Mouse (Mus musculus): ENCODE results near the gene Ampd1. TPM values are rescaled to one million over a fixed set of nuclear protein-coding genes. Genes with fewer than 3 reads are reported as not detected.
"Not testable (repeated sequence)": the region's sequence is repeated elsewhere in the genome, so short reads cannot be mapped to it uniquely, and the experiment has no call there.

The Ampd1 gene
- polyA plus RNA-seq, 1 experiment from 2014 or later = not detected

DNA sequence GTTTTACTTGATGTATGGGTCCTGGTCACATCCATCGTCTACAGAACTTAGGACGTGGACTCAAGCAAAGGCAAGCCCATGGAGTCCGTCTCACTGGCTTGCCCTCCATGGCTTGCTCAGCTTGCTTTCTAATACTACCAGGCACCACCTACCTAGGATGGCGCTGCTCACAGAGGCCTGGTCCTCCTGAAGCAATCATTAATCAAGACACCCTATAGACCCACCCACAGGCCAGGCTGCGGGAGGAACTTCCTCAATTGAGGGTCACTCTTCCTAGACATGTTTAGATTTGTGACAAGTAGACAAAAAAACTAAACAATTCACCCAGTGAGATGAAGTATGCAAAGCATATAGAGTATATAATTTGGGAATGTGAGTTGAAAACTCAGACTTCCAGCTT is 38.4 kb downstream of the Ampd1 start:
- Histone ChIP-seq H3K4me1 (no peaks in the 10 kb centered on the region), H3K27ac (no peak overlapping the region), H3K36me3 (replicated peaks) (no peaks in the 10 kb centered on the region), H3K4me3 (no peak overlapping the region), H3K27me3 (replicated peaks) (no peaks in the 10 kb centered on the region), H3K9ac (no peak overlapping the region), H3K4me2 (no peak overlapping the region), H3K9me3 (no peaks in the 10 kb centered on the region)
- ATAC-seq (replicated peaks) = no peak
- 84% methylated on average over 5 of the region's 5 CpGs for WGBS

DNA sequence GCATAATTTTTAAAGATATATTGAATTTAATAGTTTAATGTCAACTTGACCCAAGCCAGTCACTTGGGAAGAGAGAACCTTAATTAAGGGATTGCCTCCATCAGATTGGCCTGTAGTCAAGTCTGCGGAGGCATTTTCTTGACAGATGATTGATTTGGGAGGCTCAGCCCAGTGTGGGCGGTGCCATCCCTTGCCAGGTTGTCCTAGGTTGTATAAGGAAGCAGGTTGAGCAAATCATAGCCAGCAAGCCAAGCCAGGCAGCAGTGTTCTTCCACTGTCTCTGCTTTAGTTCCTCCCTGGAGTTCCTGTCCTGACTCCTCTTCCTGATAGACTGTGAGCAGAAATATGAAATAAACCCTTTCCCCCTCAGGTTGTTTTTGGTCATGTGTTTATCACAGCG is 49.8 kb downstream of the Ampd1 start:
- no peak overlapping the region for H3K27ac ChIP-seq
- H3K9ac ChIP-seq = no peak overlapping the region
- no peaks in the 10 kb centered on the region for H3K36me3 ChIP-seq (replicated peaks)
- WGBS = 93% methylated on average over 3 of the region's 3 CpGs
- no peak overlapping the region for H3K4me2 ChIP-seq
- no peaks in the 10 kb centered on the region for H3K9me3 ChIP-seq
- no peaks in the 10 kb centered on the region for H3K27me3 ChIP-seq (replicated peaks)
- ATAC-seq (replicated peaks) = no peak
- H3K4me3 ChIP-seq = no peak overlapping the region
- H3K4me1 ChIP-seq = no peaks in the 10 kb centered on the region

DNA sequence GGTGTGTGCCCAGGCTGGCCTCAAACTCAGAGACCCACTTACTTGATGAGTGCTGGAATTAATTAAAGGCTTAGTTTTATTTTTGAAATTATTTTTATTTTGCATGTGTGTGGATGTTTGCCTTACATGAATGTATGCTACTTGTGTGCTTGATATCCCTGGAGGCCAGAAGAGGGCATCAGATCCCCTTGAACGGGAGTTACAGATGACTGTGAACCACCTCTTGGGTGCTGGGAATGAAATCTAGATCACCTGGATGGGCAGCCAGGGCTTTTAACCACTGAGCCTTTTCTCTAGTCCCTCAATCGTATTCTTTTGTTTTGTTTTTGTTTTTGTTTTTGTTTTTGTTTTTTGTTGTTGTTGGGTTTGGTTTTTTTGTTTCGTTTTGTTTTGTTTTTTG is 52.3 kb downstream of the Ampd1 start:
- 89% methylated on average over 3 of the region's 3 CpGs for WGBS
- H3K4me3 ChIP-seq = no peak overlapping the region
- peaks cover 7% of the 10 kb centered on the region for H3K4me1 ChIP-seq
- H3K9ac ChIP-seq = no peak overlapping the region
- ATAC-seq (replicated peaks) = no peak
- H3K9me3 ChIP-seq = no peaks in the 10 kb centered on the region
- no peak overlapping the region for H3K4me2 ChIP-seq
- H3K36me3 ChIP-seq (replicated peaks) = no peaks in the 10 kb centered on the region
- H3K27ac ChIP-seq = no peak overlapping the region
- H3K27me3 ChIP-seq (replicated peaks) = no peaks in the 10 kb centered on the region

DNA sequence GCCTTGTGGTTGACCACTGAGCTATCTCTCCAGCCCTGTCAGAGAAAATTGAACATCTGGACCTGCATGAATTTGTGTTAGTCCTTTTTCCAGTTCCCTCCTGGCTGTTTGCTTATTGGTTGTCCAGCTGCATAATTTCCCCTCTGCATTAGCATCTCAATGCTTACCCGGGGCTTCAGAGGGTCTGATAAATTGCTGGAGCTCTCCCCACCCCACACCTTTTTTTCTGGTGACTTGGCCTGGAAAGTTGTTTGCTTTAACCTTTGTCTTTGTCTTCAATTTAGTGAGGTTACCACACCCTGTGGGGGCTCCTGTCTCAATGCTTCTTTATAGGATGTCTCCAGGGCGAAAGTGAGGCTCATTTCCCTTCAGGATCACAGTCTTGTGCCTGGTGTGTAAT is 53.4 kb downstream of the Ampd1 start:
- H3K4me3 ChIP-seq = no peak overlapping the region
- ATAC-seq (replicated peaks) = no peak
- H3K4me2 ChIP-seq = no peak overlapping the region
- WGBS = 10% methylated on average over 2 of the region's 2 CpGs
- H3K36me3 ChIP-seq (replicated peaks) = no peaks in the 10 kb centered on the region
- H3K9me3 ChIP-seq = no peaks in the 10 kb centered on the region
- no peak overlapping the region for H3K27ac ChIP-seq
- no peak overlapping the region for H3K9ac ChIP-seq
- H3K4me1 ChIP-seq = peaks cover 7% of the 10 kb centered on the region
- H3K27me3 ChIP-seq (replicated peaks) = no peaks in the 10 kb centered on the region

DNA sequence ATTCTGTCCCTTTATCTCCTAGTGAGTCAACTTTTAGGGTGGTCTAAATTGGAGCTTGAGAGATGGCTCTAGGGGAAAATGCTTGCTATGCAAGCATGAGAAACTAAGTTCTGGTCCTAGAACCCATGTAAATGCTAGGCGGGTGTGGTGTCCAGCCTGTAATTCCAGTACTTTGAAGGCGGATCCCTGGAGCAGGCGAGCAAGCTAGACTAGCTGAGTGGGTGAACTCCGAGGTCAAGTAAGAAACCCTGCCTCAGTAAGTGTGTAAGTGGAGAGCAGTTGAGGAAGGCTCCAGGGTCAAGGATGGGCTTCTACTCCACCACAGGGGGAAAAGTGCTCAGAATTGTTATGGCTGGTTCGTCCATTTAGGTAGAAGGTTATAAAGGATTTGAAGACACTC is 53.9 kb downstream of the Ampd1 start:
- Histone ChIP-seq H3K4me1 (peaks cover 7% of the 10 kb centered on the region), H3K27ac (no peak overlapping the region), H3K4me2 (no peak overlapping the region), H3K4me3 (no peak overlapping the region), H3K36me3 (replicated peaks) (no peaks in the 10 kb centered on the region), H3K9me3 (no peaks in the 10 kb centered on the region), H3K27me3 (replicated peaks) (no peaks in the 10 kb centered on the region), H3K9ac (no peak overlapping the region)
- no peak for ATAC-seq (replicated peaks)
- WGBS = 80% methylated on average over 5 of the region's 5 CpGs

DNA sequence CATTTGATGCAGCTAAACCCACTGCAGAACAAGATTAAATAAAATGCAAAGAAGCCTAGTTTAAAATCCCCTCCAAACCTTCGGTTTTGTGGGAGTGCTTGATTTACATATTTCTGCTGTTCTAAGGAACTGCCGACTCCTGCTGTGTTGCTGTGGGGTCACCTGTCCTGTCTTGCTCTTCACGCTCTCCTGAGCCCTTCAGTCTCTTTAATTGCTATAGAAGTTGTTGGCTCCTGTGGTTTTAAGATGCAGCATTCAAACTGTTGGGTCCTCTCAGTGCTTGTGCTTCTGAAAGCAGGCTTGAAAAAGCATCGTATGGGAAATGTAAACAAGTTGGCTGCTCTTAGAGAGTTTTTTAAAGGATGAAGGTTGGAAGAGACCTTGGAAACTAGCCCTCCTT is 54.4 kb downstream of the Ampd1 start:
- H3K9me3 ChIP-seq = no peaks in the 10 kb centered on the region
- no peak overlapping the region for H3K27ac ChIP-seq
- no peak for ATAC-seq (replicated peaks)
- no peaks in the 10 kb centered on the region for H3K36me3 ChIP-seq (replicated peaks)
- H3K9ac ChIP-seq = no peak overlapping the region
- WGBS = 31% methylated on average over 4 of the region's 4 CpGs
- H3K27me3 ChIP-seq (replicated peaks) = no peaks in the 10 kb centered on the region
- peaks cover 7% of the 10 kb centered on the region for H3K4me1 ChIP-seq
- no peak overlapping the region for H3K4me3 ChIP-seq
- no peak overlapping the region for H3K4me2 ChIP-seq

DNA sequence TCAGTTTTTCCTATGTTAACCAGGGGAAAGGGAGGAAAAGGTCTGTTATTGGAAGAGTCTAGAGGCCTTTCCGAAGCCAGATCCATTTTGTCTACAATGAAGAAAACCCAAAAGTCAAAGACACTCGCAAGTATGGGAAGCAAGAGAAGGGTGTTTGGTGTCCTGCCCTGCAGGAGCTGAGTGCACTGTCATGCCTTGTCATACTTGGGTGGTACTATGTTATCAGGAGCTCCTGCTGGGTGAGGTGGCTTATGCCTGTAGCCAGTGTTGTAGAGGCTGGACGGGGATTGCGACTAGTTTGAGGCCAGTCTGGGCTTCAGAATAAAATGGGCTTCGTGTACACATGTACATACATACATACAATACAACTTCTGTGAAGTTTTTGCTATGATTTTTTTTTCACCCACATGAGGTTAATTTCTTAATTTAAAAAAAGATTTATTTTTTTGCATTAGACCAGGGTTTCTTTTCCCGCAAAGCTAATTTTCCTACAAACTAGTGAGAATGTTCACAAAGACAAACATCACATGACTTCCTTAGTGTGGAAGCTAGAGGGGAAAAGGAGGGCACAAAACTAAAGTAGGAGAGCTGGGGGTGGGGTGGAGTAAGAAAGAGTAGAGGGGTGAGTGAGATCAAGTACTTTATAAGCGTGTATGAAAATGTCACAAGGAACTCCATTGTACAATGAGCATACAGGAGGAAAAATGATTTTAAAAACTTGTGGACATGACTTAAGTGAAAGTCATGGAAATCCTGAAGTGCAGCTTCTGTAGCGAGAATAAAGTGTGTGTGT is 55.7 kb downstream of the Ampd1 start:
- Histone ChIP-seq H3K27me3 (replicated peaks) (no peaks in the 10 kb centered on the region), H3K4me2 (no peak overlapping the region), H3K4me1 (peaks cover 7% of the 10 kb centered on the region), H3K9ac (no peak overlapping the region), H3K9me3 (no peaks in the 10 kb centered on the region), H3K36me3 (replicated peaks) (no peaks in the 10 kb centered on the region), H3K27ac (no peak overlapping the region), H3K4me3 (no peak overlapping the region)
- WGBS = 87% methylated on average over 8 of the region's 8 CpGs
- no peak for ATAC-seq (replicated peaks)

DNA sequence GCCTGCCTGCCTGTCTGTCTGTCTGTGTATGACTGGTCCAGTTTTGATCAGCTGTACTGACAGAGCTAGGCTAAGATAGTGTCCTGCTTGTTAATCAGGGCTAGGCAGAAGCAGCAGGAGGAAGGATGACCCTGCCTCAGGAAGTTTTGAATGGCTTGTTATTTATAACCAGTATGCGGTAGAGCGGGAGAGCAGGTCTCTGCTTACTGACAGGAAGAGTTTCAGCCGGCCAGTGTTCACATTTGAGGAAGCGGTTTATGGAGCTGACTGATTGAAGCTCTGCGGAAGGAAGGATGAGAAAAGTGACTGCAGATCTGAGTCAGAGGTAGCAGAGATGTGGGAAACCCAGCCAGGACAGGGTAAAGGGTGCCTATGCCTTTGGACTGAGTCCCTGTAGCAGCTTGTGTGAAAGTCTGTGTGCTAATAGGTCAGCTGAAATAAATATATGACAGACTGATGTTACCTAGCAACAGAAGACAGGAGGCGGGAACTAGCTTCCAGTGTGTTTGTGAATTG is 56.5 kb downstream of the Ampd1 start:
- H3K9me3 ChIP-seq = no peaks in the 10 kb centered on the region
- no peaks in the 10 kb centered on the region for H3K27me3 ChIP-seq (replicated peaks)
- no peak overlapping the region for H3K4me3 ChIP-seq
- WGBS = 60% methylated on average over 6 of the region's 6 CpGs
- ATAC-seq (replicated peaks) = peak; percentile 78
- H3K27ac ChIP-seq = no peak overlapping the region; the same call in 1 of the 2 replicates
- no peak overlapping the region for H3K4me2 ChIP-seq
- no peak overlapping the region for H3K9ac ChIP-seq
- H3K36me3 ChIP-seq (replicated peaks) = no peaks in the 10 kb centered on the region
- peaks cover 7% of the 10 kb centered on the region for H3K4me1 ChIP-seq

DNA sequence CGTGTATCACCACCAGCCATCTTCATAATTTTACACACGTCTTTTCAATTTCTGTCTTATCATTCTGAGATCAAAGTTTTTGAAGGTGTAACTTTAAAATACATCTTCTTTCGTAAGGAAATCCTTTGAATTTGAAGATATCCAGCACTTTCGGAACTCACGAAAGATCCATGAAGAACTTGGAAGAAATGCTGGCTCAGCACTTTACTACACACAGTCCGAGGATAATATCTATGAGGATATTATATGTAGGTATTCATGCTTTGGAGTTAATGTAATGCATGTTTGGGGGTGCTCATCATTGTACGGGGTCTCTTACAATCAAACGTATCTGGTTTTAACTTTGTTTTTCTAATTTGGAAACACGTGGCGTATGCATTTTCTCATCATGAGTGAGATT is 59.3 kb downstream of the Ampd1 start:
- no peak overlapping the region for H3K4me2 ChIP-seq
- no peak for ATAC-seq (replicated peaks)
- WGBS = 94% methylated on average over 10 of the region's 10 CpGs

DNA sequence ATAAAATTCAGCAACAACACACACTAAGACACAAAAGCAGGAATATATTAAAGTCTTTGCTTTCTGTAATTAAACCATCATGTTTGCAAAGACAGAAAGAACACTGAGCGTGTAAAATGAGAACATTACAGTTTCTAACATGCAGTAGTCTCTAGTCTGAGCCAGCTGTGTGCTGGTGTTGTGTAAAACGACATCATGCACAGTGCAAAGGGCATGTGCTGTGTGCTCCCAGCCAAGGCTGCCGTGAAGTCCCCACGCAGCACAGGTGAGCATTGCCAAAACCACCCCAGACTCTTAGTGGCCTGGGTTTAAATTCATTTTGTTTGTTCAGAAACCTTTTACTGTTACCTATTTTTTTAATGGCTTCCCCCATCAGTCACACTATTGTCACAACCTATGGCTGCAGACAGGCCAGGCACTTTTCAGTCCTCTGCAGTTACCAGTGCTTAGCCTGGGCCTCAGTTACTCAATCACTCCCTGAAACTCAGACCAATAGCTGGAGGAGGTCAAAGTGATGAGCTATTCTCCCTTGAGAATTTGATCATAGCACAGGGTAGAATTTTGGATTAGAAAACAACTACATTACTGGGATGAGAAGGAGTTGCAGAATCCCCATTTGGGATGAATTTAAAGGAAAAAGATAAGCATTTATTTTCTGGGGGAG is 62.7 kb downstream of the Ampd1 start:
- no peak for ATAC-seq (replicated peaks)
- no peaks in the 10 kb centered on the region for H3K36me3 ChIP-seq (replicated peaks)
- no peaks in the 10 kb centered on the region for H3K4me1 ChIP-seq
- H3K4me3 ChIP-seq = no peak overlapping the region
- no peaks in the 10 kb centered on the region for H3K27me3 ChIP-seq (replicated peaks)
- H3K9me3 ChIP-seq = no peaks in the 10 kb centered on the region
- 88% methylated on average over 4 of the region's 4 CpGs for whole genome bisulfite sequencing
- no peak overlapping the region for H3K27ac ChIP-seq
- H3K4me2 ChIP-seq = no peak overlapping the region
- H3K9ac ChIP-seq = no peak overlapping the region

More for the DNA sequence above, 59.3 kb downstream of the Ampd1 start:
- H3K4me3 ChIP-seq = no peak overlapping the region
- H3K27me3 ChIP-seq (replicated peaks) = no peaks in the 10 kb centered on the region
- H3K27ac ChIP-seq = no peak overlapping the region
- peaks cover 7% of the 10 kb centered on the region for H3K4me1 ChIP-seq
- no peaks in the 10 kb centered on the region for H3K36me3 ChIP-seq (replicated peaks)
- H3K9ac ChIP-seq = no peak overlapping the region
- H3K9me3 ChIP-seq = no peaks in the 10 kb centered on the region

DNA sequence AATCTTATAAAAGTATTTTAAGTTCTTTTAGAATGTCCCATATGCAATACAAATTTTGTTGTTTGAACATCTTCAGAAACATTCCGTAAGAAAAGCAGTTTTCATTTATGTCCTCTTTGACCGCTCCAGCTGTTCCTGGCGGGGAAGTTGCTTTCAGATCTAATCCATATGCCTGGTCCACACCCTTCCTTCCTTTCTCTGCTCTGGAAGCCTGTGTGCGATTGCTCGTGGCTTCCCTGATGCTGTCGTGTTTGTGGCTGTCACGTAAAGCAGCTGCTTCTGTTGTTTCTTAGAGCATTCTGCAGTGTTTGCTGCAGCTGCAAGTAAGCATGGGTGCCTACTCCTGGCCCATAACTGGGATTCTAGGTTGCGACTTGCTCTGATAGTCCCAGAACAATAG is 65.2 kb downstream of the Ampd1 start:
- Histone ChIP-seq H3K4me3 (no peak overlapping the region), H3K9ac (no peak overlapping the region), H3K9me3 (no peaks in the 10 kb centered on the region), H3K27me3 (replicated peaks) (no peaks in the 10 kb centered on the region), H3K27ac (no peak overlapping the region), H3K4me2 (no peak overlapping the region), H3K4me1 (no peaks in the 10 kb centered on the region), H3K36me3 (replicated peaks) (no peaks in the 10 kb centered on the region)
- ATAC-seq (replicated peaks) = no peak
- WGBS = 80% methylated on average over 8 of the region's 8 CpGs

DNA sequence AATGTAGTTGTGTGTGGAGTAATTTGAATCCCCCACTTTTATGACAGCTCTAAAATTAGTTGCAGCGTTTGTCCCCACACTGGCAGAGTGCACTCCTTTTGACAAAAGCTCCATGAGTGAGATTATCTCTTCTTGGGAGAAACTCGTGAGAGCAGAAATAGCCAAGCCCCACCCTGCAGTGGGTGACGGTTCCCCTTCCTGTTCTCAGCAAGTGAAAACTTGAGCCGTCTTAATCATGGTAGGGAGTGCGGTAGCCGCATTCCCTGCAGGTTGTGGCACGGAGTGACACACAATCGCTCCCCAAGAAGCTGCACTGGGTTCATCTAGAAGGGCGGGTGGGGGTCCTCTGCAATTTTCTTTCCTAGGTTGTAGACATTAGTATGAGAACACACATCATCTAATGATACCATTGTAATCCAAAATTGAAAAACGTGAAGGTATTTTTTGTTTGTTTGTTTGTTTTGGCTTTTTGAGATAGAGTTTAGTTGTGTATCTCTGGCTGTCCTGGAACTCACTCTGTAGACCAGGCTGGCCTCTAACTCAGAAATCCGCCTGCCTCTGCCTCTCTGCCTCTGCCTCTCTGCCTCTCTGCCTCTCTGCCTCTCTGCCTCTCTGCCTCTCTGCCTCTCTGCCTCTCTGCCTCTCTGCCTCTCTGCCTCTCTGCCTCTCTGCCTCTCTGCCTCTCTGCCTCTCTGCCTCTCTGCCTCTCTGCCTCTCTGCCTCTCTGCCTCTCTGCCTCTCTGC is 66.5 kb downstream of the Ampd1 start:
- H3K27me3 ChIP-seq (replicated peaks); H3K36me3 ChIP-seq (replicated peaks); H3K27ac ChIP-seq; ATAC-seq (replicated peaks); H3K9me3 ChIP-seq; H3K9ac ChIP-seq; H3K4me3 ChIP-seq; H3K4me1 ChIP-seq; H3K4me2 ChIP-seq: not testable (repeated sequence)
- WGBS = 69% methylated on average over 11 of the region's 11 CpGs

All from midbrain, embryonic 15.5 days (tissue).